Mouse (Mus musculus): ENCODE measurements around the gene Ddx4.
"Not testable (repeated sequence)": the region's sequence is repeated elsewhere in the genome, so short reads cannot be mapped to it uniquely, and the experiment has no call there.

- not testable (repeated sequence) for TF ChIP-seq CTCF (conservative IDR thresholded peaks at IDR 0.05; ENCODE audit: insufficient read depth, insufficient read length, low read depth, low read length); POLR2A (IDR thresholded peaks at IDR 0.05; ENCODE audit: low read depth, low read length)
Observed at GRCm38 (mm10) chr13:112578041-112578440, 74.2 kb downstream of the Ddx4 start.
